Comparison of ENCODE assay signal across 20 mouse cellular contexts in genomic region chr4:22300206-22300605, GRCm38 (mm10). TPM values are rescaled to one million over a fixed set of nuclear protein-coding genes. Genes with fewer than 3 reads are reported as not detected.
DNase-seq lines count a peak whose midpoint lies in the region; ATAC-seq and TF ChIP-seq lines count a peak whose summit lies in the region.
"Had no signal": no experiment of that assay in that cellular context is flagged by ENCODE, and none has a peak within 500 bp of the region (broad histone marks: within the 10 kb centered on the region; RNA-seq: fewer than 3 reads in every experiment).

No protein-coding gene starts in this region.

- H3K9me3 ChIP-seq in CH12.LX (replicated peaks; ENCODE audit: low read length) = no peaks in the 10 kb centered on the region
- H3K9me3 ChIP-seq: embryonic facial prominence, embryonic 10.5 days; heart, embryonic 15.5 days had no signal

- no peak for DNase-seq in frontal cortex, postnatal 25 days (ENCODE audit: low spot score in 2 of 2)
- DNase-seq in 3T3-L1 (ENCODE audit: low read depth, low spot score) = peak; percentile 2
- no peak for DNase-seq in CH12.LX (ENCODE audit: extremely low read depth)
- peak; percentile 4 for DNase-seq in adrenal gland, postnatal 14 days
- no peak for DNase-seq in B cell, adult 2 months
- DNase-seq: cerebellum, adult 11-12 months; cerebellum, adult 9-10 months; gastrocnemius, postnatal 14 days; heart, adult 2 months; heart, postnatal 14 days; kidney, adult 11 months had no signal

- TF ChIP-seq CTCF in CH12.LX (conservative IDR thresholded peaks at IDR 0.05 in 1 of 2, IDR thresholded peaks at IDR 0.05 in 1 of 2; ENCODE audit: low read depth in 2 of 2, low read length in 2 of 2) = no peak

- no peak for TF ChIP-seq EP300 in CH12.LX (IDR thresholded peaks at IDR 0.05; ENCODE audit: low read length)

- H3K36me3 ChIP-seq in CH12.LX (replicated peaks in 1 of 2; ENCODE audit: control insufficient read depth in 1 of 2, insufficient read depth in 1 of 2, low read length in 1 of 2) = no peaks in the 10 kb centered on the region
- H3K36me3 ChIP-seq: embryonic facial prominence, embryonic 10.5 days; heart, embryonic 15.5 days; hindbrain, embryonic 13.5 days had no signal

- peak overlapping the region; percentile 61 for H3K4me2 ChIP-seq in CH12.LX (ENCODE audit: insufficient read depth, low read depth, poor library complexity, severe bottlenecking)
- H3K4me2 ChIP-seq: forebrain, embryonic 13.5 days; heart, embryonic 11.5 days; heart, embryonic 15.5 days; hindbrain, embryonic 13.5 days had no signal

- TF ChIP-seq RAD21 in CH12.LX (IDR thresholded peaks at IDR 0.05; ENCODE audit: low read depth, low read length) = no peak

- H3K27me3 ChIP-seq in CH12.LX (replicated peaks) = no peaks in the 10 kb centered on the region
- H3K27me3 ChIP-seq: forebrain, embryonic 13.5 days; heart, embryonic 15.5 days; hindbrain, embryonic 13.5 days had no signal

- no peaks in the 10 kb centered on the region for H3K79me2 ChIP-seq in CH12.LX (replicated peaks; ENCODE audit: control insufficient read depth, extremely low read depth, insufficient read depth, poor library complexity, severe bottlenecking)

- TF ChIP-seq POLR2A in CH12.LX (IDR thresholded peaks at IDR 0.05; ENCODE audit: low read depth, low read length) = no peak

- ATAC-seq in frontal cortex, adult (ENCODE audit: low TSS enrichment) = peak; percentile 36; the same call in 1 of the 2 replicates
- ATAC-seq in activated CD4-positive, CD25-positive, alpha-beta regulatory T cell, adult 4 months = no peak
- ATAC-seq: hindbrain, postnatal 0 days had no signal

- H3K4me1 ChIP-seq in CH12.LX (ENCODE audit: control insufficient read depth in 1 of 2, insufficient read depth in 2 of 2) = peaks cover 0 to 10% of the 10 kb centered on the region in 2 experiments; a peak in 1 of 4 replicates
- H3K4me1 ChIP-seq: embryonic facial prominence, embryonic 10.5 days; heart, embryonic 15.5 days; hindbrain, embryonic 13.5 days had no signal

- dilution Hi-C loops in CH12.LX (cut with MboI; ENCODE audit: extremely low pct_ligation_motif_present, extremely low pct_unique_long_range_greater_than_20kb, low sequenced_read_pairs) = no loop called here

- H3K9ac ChIP-seq in CH12.LX (ENCODE audit: insufficient read depth, low read depth) = no peak overlapping the region
- H3K9ac ChIP-seq: forebrain, embryonic 13.5 days; forebrain, postnatal 0 days; heart, embryonic 15.5 days; hindbrain, embryonic 13.5 days had no signal

- H3K4me3 ChIP-seq in CH12.LX (replicated peaks in 1 of 3; ENCODE audit: low read depth in 2 of 3, low read length in 2 of 3, poor library complexity in 1 of 3) = no peak overlapping the region
- H3K4me3 ChIP-seq: embryonic facial prominence, embryonic 10.5 days; forebrain, embryonic 13.5 days; heart, adult 2 months; heart, embryonic 15.5 days; hindbrain, embryonic 13.5 days had no signal

- no peak overlapping the region for H3K27ac ChIP-seq in CH12.LX (ENCODE audit: insufficient read depth, low read depth)
- H3K27ac ChIP-seq: embryonic facial prominence, embryonic 10.5 days; forebrain, embryonic 13.5 days; heart, adult 2 months; heart, embryonic 15.5 days; hindbrain, embryonic 13.5 days; hindbrain, postnatal 0 days had no signal

- in situ Hi-C loops in CH12.LX (cut with MboI; ENCODE audit: low pct_ligation_motif_present, low pct_unique_long_range_greater_than_20kb, low sequenced_read_pairs) = no loop called here

TF ChIP-seq in CH12.LX, 34 proteins besides CTCF, POLR2A, EP300 and RAD21:
- TF ChIP-seq ELF1 (IDR thresholded peaks at IDR 0.05; ENCODE audit: low read depth, low read length) (no peak), PAX5 (IDR thresholded peaks at IDR 0.05; ENCODE audit: low read length) (no peak), MAFK (IDR thresholded peaks at IDR 0.05; ENCODE audit: insufficient replicate concordance, low read length) (no peak), CHD2 (IDR thresholded peaks at IDR 0.05; ENCODE audit: low read length) (no peak), JUND (conservative IDR thresholded peaks at IDR 0.05; ENCODE audit: low read depth, low read length) (no peak), USF2 (conservative IDR thresholded peaks at IDR 0.05; ENCODE audit: low read depth, low read length) (no peak), ZMIZ1 (IDR thresholded peaks at IDR 0.05; ENCODE audit: low read depth, low read length) (no peak), HCFC1 (IDR thresholded peaks at IDR 0.05; ENCODE audit: low read depth, low read length) (no peak), TBP (conservative IDR thresholded peaks at IDR 0.05; ENCODE audit: low read depth, low read length) (no peak), CHD1 (IDR thresholded peaks at IDR 0.05; ENCODE audit: low read depth, low read length) (no peak), IRF4 (IDR thresholded peaks at IDR 0.05; ENCODE audit: low read depth, low read length) (no peak)

RNA-seq across cellular contexts. Expression of gene Fbxl4, which starts 57.1 kb away (rescaled TPM):
- total RNA-seq in CH12.LX (2012; rRNA removed) (10.0 and 12.0 TPM in 2 replicates), CH12.LX (2014; rRNA removed) (16.9 and 17.0 TPM in 2 replicates)
- polyA plus RNA-seq in CH12.LX (2012; ENCODE audit: insufficient read length, low read depth) = 8.4 and 9.8 TPM in 2 replicates
- total RNA-seq in adrenal gland, postnatal 14 days (2021) = 15.6 and 18.2 TPM in 2 replicates
- 10 to 100 TPM; 13.4 to 16.3 TPM for polyA plus RNA-seq in activated CD4-positive, CD25-positive, alpha-beta regulatory T cell, adult 4 months (2017; shearing (Covaris generic))

Comparison
In these comparisons a context has a peak if more than half of its experiments do, and no peak if none do; other contexts are left out.
1. DNase-seq: peak in 3T3-L1 (single experiment) and adrenal gland, postnatal 14 days (single experiment); none in frontal cortex, postnatal 25 days (0 of 2), CH12.LX (single experiment) and B cell, adult 2 months (0 of 2).